Mouse (Mus musculus): Measurements from ENCODE around the gene Gpr153. TPM values are rescaled to one million over a fixed set of nuclear protein-coding genes. Genes with fewer than 3 reads are reported as not detected.

Gene Gpr153
- polyA plus RNA-seq, 1 experiment from 2014 or later = 21.1 TPM

DNA sequence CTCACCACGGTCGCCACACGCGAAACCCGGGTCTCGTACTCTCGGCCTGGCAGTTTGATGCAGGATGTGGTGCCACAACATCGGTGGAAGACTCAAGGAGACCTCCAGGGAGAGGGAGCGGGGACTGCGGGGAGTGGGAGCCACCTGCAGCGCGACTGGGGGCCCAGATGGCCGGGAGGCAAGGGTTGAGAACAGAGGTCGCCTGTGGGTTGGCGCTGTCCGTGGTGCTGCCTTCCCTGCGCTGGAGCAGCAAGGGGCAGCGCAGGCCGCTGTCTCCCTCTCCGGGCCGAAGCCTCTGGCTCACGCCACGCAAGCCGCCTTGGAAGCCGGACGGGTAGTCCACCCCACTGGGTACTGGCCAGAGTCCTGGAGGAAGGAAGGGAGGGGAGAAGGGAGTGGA lies 12.9 kb downstream of the Gpr153 start:
- ATAC-seq (peak; percentile 59), DNase-seq (ENCODE audit: low read depth, low spot score) (no peak)
- CTCF ChIA-PET = interaction anchor here (0.8 to 1.1 kb wide), 2 partner anchors 38 to 73 kb away, joined by 4 read pairs; partner anchors contain the start of gene Rpl22
- in situ Hi-C loops (cut with MboI; ENCODE audit: low pct_unique_long_range_greater_than_20kb) = loop anchor here (5.0 kb wide), 1 partner anchor 115 kb away; no protein-coding TSS in a partner anchor
- POLR2A ChIA-PET = interaction anchor here (1.1 kb wide), 1 partner anchor 10 kb away, joined by 3 read pairs; no protein-coding TSS in a partner anchor
- no peaks in the 10 kb centered on the region for H3K27me3 ChIP-seq
- no peak for TF ChIP-seq CTCF (IDR thresholded peaks at IDR 0.05)

DNA sequence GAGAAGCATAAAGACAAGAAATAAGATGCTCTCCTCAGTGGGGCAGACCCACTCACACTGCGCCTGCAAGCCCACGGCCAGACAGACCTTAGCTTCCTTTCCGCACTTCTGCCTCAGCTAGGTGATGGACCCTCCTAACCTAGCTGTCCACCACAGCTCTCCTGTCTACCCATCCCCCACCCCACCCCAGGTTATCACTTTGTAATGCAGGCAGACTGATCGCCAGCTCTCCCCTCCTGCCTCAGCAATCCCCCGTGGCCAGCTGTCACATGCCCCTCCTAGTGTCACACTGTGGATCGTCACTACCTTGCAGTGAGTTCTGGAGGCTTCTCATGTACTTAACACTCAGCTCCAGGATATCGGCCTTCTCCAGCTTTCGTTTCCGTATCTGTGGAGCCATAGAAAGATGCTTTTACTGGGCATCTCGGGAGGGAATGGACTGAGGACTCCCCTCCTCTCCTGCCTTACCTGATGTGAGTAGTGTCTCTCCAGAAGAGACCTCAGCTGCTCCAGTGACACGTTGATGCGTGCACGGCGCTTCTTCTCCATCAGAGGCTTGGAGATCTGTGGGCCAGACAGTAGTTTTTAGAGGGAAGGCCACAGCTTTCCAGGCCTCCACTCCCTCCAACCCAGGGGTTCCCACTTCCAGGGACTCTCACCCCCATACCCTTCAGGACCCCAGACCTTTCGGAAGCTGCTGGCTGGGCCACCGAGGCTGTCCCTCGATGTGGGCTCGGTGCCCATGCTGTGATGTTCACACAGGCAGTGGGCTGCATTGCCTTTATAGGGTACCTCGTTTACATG lies 13.5 kb downstream of the Gpr153 start:
- ATAC-seq (no peak), DNase-seq (ENCODE audit: low read depth, low spot score) (no peak)
- TF ChIP-seq CTCF (IDR thresholded peaks at IDR 0.05) = no peak
- H3K27me3 ChIP-seq = no peaks in the 10 kb centered on the region
- ChIA-PET CTCF (interaction anchor here (0.8 to 1.1 kb wide), 2 partner anchors 38 to 73 kb away, joined by 4 read pairs; partner anchors contain the start of gene Rpl22), POLR2A (interaction anchor here (1.1 kb wide), 1 partner anchor 11 kb away, joined by 3 read pairs; no protein-coding TSS in a partner anchor)
- in situ Hi-C loops (cut with MboI; ENCODE audit: low pct_unique_long_range_greater_than_20kb) = loop anchor here (5.0 kb wide), 1 partner anchor 115 kb away; no protein-coding TSS in a partner anchor

DNA sequence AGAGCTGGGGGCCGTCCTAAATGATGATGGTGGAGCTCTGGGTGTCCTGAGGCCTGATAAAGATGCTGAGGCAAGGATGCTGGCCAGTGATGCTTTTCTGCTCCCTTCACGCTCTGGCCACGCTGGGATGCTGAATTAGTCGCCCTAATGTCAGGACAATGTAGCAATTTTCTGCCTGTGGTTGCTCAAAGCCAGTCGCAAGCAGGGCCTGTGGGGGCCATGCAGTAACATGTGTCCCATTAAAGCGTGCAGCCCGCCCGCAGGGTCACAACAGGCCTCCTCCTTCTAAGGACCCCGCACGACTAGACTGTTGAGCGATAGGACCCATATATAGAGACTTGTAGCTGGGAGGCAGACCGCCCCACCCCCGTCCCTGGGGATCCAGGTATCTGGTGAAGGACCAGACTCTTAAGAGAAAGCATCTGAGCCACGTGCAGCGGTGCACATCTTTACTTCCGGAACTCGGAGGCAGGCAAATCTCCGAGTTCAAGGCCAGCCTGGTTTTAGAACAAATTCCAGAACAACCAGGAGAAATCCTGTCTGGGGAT lies 14.4 kb downstream of the Gpr153 start:
- TF ChIP-seq CTCF (IDR thresholded peaks at IDR 0.05) = no peak
- H3K27me3 ChIP-seq = no peaks in the 10 kb centered on the region
- ChIA-PET POLR2A (no interaction called here), CTCF (no interaction called here)
- in situ Hi-C loops (cut with MboI; ENCODE audit: low pct_unique_long_range_greater_than_20kb) = loop anchor here (5.0 kb wide), 1 partner anchor 116 kb away; no protein-coding TSS in a partner anchor
- DNase-seq (ENCODE audit: low read depth, low spot score) (no peak), ATAC-seq (no peak)

DNA sequence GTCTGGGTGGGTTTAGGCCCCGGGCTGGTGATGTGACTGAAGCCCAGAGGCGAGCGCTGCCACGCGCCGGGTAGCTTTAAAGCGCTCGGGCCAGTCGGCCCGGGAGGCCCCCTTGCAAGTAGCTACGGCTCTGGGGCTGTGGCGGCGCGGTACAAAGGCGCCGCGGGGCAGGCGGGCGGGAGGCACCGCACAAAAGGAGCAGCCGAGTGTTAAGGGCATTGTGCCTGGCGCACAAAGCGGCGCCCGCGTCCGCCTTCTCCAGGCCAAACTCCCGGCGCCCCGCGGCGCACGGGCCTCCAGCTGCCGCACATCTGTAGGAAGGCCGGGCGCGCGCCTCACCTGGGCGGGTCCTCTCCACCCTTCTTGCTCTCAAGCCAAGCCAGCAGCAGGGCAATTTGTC lies 16.4 kb downstream of the Gpr153 start:
- DNase-seq (ENCODE audit: low read depth, low spot score) (no peak), ATAC-seq (no peak)
- H3K27me3 ChIP-seq = no peaks in the 10 kb centered on the region
- TF ChIP-seq CTCF (IDR thresholded peaks at IDR 0.05) = no peak
- CTCF ChIA-PET = no interaction called here
- POLR2A ChIA-PET = no interaction called here
- in situ Hi-C loops (cut with MboI; ENCODE audit: low pct_unique_long_range_greater_than_20kb) = no loop called here

DNA sequence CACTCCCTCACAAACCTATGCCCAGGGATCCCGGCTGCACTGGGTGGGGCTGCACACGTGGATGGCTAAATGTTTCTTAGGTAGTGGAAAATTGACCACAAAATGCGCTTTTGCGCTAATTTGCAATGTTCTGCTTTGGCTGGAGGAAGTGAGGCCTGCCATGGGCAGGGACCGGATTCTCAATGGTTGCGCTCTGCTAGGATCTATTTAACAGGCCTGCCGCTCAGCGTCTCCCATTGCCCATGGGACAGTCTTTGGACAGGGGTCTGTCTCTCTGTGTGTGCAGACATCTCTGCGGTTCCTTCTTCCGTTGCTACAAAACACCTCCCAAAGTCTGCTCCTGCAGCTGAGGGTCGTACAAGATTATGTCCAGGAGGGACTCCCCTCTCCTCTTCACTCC lies 17.0 kb downstream of the Gpr153 start:
- no peak for ATAC-seq
- ChIA-PET CTCF (interaction anchor here (3.2 kb wide), 1 partner anchor 143 kb away, joined by 9 read pairs; no protein-coding TSS in a partner anchor), POLR2A (no interaction called here)
- no peak for TF ChIP-seq CTCF (IDR thresholded peaks at IDR 0.05)
- in situ Hi-C loops (cut with MboI; ENCODE audit: low pct_unique_long_range_greater_than_20kb) = no loop called here
- no peaks in the 10 kb centered on the region for H3K27me3 ChIP-seq
- no peak for DNase-seq (ENCODE audit: low read depth, low spot score)

DNA sequence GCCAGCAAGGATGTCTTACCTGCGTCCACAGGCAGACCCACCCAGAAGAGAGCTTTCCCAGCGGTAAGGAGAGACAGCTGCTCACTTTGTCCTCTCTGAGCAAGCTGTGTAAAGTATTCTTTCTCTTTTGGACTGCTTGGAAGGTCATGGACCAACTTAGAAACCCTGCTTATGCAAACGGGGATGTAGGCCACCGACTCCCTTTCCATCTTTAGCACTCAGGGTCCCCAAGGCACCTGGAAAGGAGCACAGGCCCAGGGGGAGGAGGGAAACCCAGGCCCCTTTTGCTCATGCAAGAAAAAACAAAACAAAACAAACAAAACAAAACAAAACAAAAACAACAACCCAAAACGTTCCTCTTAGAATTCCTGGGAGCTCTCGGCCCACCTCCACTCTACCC lies 17.5 kb downstream of the Gpr153 start, which contains the start of gene Hes3:
Gene Hes3 (minus strand): TSS at position 101 of the 400 bp plus-strand sequence.
- in situ Hi-C loops (cut with MboI; ENCODE audit: low pct_unique_long_range_greater_than_20kb) = no loop called here
- POLR2A ChIA-PET = no interaction called here
- no peak for ATAC-seq
- CTCF ChIA-PET = interaction anchor here (3.2 kb wide), 1 partner anchor 143 kb away, joined by 9 read pairs; no protein-coding TSS in a partner anchor
- no peak for TF ChIP-seq CTCF (IDR thresholded peaks at IDR 0.05)
- no peak for DNase-seq (ENCODE audit: low read depth, low spot score)
- no peaks in the 10 kb centered on the region for H3K27me3 ChIP-seq

DNA sequence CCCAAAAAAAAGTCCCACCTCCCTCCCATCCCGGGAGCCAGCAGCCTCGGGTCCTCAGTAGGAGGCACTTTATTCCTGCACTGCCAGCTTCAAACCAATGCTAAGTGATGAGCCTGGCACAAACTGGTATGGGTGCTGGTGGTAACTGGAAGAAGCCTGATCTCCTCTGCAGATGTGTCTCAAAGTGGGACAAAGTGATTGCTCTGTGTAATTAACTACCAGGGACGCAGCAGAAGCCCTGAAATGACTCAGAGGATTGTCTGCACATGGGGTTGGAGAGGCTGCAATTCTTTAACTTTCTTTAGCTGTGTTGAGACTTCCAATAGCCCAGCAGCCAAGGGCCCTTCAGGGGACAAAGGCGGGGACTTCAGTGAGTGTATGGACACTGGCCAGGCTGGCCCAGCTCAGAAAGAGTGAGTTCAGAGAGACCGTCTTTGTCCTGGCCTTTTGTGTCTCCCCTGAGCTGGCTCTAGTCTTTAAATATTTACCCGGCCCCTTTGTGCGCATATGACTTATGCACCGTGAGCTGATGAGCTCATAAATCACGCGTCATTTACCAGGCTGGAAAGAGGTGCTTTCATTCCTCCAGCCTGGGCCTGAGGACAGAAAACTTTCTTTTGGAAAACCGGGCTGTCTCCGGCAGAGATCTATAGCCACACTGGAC lies 18.2 kb downstream of the Gpr153 start:
- no peak for TF ChIP-seq CTCF (IDR thresholded peaks at IDR 0.05)
- DNase-seq (ENCODE audit: low read depth, low spot score) (no peak), ATAC-seq (peak; percentile 38)
- ChIA-PET POLR2A (no interaction called here), CTCF (interaction anchor here (2.0 to 3.2 kb wide), 2 partner anchors 20 to 142 kb away, joined by 5 to 9 read pairs; no protein-coding TSS in a partner anchor)
- no peaks in the 10 kb centered on the region for H3K27me3 ChIP-seq
- in situ Hi-C loops (cut with MboI; ENCODE audit: low pct_unique_long_range_greater_than_20kb) = no loop called here

DNA sequence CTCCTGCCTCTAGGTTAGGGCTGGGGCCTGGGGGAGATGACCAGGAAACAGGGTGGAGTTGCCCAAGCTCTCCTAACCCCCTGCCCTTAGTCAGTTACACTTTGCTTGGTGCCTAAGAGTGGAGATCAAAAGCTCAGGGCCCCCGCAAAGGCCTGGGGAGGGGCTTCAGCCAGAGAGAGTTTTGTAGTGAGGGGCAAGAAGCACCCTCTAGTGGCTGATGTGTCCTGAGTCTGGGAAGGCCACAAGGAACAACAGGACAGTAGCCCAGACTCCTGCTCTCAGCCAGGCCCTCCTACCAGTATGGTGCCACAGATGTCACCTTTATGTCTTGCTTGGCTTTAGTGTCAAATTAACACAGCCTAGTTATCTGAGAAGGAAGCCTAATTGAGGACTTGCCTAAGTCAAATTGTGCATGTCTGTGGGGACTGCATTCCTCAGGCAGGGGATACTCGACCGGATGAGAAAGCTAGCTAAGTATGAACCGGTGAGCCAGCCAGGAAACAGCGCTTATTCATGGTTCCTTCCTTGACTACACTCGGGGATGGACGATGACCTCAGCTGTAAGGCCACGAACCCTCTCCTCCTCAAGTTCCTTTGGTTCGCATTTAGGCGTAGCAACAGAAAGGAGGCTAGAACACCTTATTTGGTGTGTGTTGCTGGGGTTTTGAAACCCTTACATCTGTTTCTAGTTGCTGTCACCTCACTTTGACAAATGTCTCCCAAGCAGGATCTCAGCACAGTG lies 20.3 kb downstream of the Gpr153 start:
- CTCF ChIA-PET = interaction anchor here (0.7 to 3.2 kb wide), 8 partner anchors 9 to 140 kb away, joined by 3 to 9 read pairs (median 3); no protein-coding TSS in a partner anchor
- no peak for DNase-seq (ENCODE audit: low read depth, low spot score)
- TF ChIP-seq CTCF (IDR thresholded peaks at IDR 0.05) = no peak
- POLR2A ChIA-PET = interaction anchor here (0.6 kb wide), 1 partner anchor 106 kb away, joined by 7 read pairs; no protein-coding TSS in a partner anchor
- no peak for ATAC-seq
- no peaks in the 10 kb centered on the region for H3K27me3 ChIP-seq
- in situ Hi-C loops (cut with MboI; ENCODE audit: low pct_unique_long_range_greater_than_20kb) = no loop called here

DNA sequence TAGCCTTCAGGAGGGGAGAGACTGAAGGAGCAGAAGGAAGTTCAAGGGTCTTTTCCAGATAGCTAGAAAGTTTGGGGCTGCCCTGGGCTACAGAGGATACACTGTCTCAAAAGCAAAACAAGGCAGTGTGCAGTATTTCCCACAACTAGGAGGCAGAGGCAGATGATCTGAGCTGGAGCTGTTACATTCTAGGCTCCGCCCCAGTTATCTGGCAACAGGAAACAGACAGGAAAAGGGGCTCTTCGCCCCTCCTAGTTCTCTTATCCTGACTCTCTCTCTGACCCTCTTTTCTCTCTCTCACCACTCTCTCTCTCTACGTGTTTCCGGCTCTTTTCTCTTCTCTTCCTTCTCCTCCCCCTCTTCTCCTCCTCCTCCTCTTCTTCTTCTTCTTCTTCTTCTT lies 21.9 kb downstream of the Gpr153 start:
- in situ Hi-C loops (cut with MboI; ENCODE audit: low pct_unique_long_range_greater_than_20kb) = no loop called here
- H3K27me3 ChIP-seq = no peaks in the 10 kb centered on the region
- ChIA-PET CTCF (interaction anchor here (0.6 kb wide), 1 partner anchor 123 kb away, joined by 3 read pairs; no protein-coding TSS in a partner anchor), POLR2A (no interaction called here)
- DNase-seq (ENCODE audit: low read depth, low spot score) (no peak), ATAC-seq (no peak)
- no peak for TF ChIP-seq CTCF (IDR thresholded peaks at IDR 0.05)

DNA sequence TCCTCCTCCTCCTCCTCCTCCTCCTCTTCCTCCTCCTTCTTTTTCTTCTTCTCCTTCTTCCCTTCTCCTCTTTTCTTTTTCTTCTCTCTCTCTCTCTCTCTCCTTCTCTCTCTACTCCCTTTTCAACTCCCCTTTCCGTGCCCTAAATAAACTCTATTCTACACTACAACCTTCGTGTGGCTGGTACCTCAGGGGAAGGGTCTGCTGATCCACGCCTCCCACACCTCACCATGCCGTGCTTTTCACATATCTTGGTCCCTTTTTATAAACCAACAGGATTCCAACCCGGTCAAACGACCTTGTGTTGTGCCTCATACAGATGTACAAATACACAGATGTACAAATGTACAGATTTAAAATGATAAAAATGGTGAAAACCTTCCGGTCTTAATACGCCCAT lies 22.3 kb downstream of the Gpr153 start:
- TF ChIP-seq CTCF (IDR thresholded peaks at IDR 0.05) = no peak
- H3K27me3 ChIP-seq = no peaks in the 10 kb centered on the region
- ATAC-seq (no peak), DNase-seq (ENCODE audit: low read depth, low spot score) (no peak)
- ChIA-PET POLR2A (no interaction called here), CTCF (interaction anchor here (0.6 kb wide), 1 partner anchor 123 kb away, joined by 3 read pairs; no protein-coding TSS in a partner anchor)
- in situ Hi-C loops (cut with MboI; ENCODE audit: low pct_unique_long_range_greater_than_20kb) = no loop called here

Measured in Patski (cell line).